Mouse (Mus musculus): ENCODE results near the gene Apol7a.

DNA sequence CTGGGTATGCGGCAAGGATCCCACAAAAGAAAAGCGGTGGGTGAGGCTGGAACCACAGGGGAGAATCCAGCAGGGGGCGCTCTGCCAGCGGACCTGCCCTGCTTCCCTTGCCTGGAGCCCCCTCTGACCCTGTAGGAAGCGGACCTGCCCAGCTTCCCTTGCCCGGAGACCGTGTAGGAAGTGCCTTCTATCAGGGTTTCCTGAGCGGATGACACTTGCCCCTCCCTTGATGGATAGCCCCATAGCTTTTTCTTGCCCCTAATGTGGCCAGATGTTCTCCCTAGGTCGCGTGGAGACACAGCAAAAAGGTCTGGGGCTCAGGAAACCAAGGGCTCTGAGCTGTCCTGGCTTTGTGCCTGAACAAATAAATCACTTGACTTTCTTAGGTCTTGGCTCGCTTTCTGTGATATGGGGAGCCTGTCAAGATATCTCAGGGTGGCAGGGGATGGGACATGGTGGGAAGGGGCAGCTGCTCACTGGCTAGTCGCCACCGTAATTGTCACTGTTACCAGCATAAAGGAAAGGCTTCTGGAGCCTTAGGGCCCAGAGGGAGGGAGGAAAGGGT is 55.3 kb downstream of the Apol7a start:
- TF ChIP-seq CTCF (IDR thresholded peaks at IDR 0.05; ENCODE audit: borderline replicate concordance, control insufficient read depth, extremely low read depth, insufficient read depth, low read length, poor library complexity) (peak; percentile 59; the same call in 1 of the 2 replicates), POLR2A (IDR thresholded peaks at IDR 0.05; ENCODE audit: control insufficient read depth, extremely low read depth, insufficient read depth, low read length, poor library complexity) (no peak)
